Mouse (Mus musculus): ENCODE data around the gene Lmo7. TPM values are rescaled to one million over a fixed set of nuclear protein-coding genes. Genes with fewer than 3 reads are reported as not detected.

Gene Lmo7
- polyA plus RNA-seq (2014; fragmentation: Illumina TruSeq; extraction: RNeasy Lipid Tissue Mini Kit (QIAGEN cat#74804); ENCODE audit: low read depth, low replicate concordance): 277 TPM

GRCm38 (mm10) chr14:101729237-101729971, at the start of gene Lmo7, which contains the start of gene Gm9922:
TSS of gene Lmo7 (plus strand) at chr14:101729957.
TSS of gene Gm9922 (minus strand) at chr14:101729814.

Other genes with a start within 250 kb of the Lmo7 start
- 81.1 TPM for gene Tbc1d4, start 120.8 kb upstream of the Lmo7 start, polyA plus RNA-seq (2014; fragmentation: Illumina TruSeq; extraction: RNeasy Lipid Tissue Mini Kit (QIAGEN cat#74804); ENCODE audit: low read depth, low replicate concordance)
- gene Commd6, start 89.3 kb upstream of the Lmo7 start, polyA plus RNA-seq (2014; fragmentation: Illumina TruSeq; extraction: RNeasy Lipid Tissue Mini Kit (QIAGEN cat#74804); ENCODE audit: low read depth, low replicate concordance): 36.7 TPM
- 60.0 TPM for gene Uchl3, start 76.0 kb upstream of the Lmo7 start, polyA plus RNA-seq (2014; fragmentation: Illumina TruSeq; extraction: RNeasy Lipid Tissue Mini Kit (QIAGEN cat#74804); ENCODE audit: low read depth, low replicate concordance)
- gene Gm9922, start 143 bp upstream of the Lmo7 start, polyA plus RNA-seq (2014; fragmentation: Illumina TruSeq; extraction: RNeasy Lipid Tissue Mini Kit (QIAGEN cat#74804); ENCODE audit: low read depth, low replicate concordance): not detected